Mouse (Mus musculus) hindbrain, embryonic 10.5 days (tissue): ENCODE data around the gene Kif2a. TPM values are rescaled to one million over a fixed set of nuclear protein-coding genes. Genes with fewer than 3 reads are reported as not detected.
A peak's percentile ranks its signal among the peaks of the same experiment; 100 is the strongest.
"Not testable (repeated sequence)": the region's sequence is repeated elsewhere in the genome, so short reads cannot be mapped to it uniquely, and the experiment has no call there.

ENCODE experiments used
- DNase-seq: peaks from one replicate; pipeline ENCODE4 v3.0.0-alpha.2; 2017; ENCODE audit warnings: low spot score
- H3K27ac ChIP-seq: fragments of 300-500 bp; sonication (generic); 2 replicates; pipeline ENCODE4 v1.5.1; 2016; ENCODE audit warnings: mild to moderate bottlenecking, moderate library complexity
- H3K27me3 ChIP-seq: fragments of 300-500 bp; sonication (generic); 2 replicates; pipeline ENCODE4 v1.6.1; 2016; ENCODE audit warnings: mild to moderate bottlenecking; ENCODE audit not compliant: poor library complexity, insufficient read depth, severe bottlenecking
- H3K36me3 ChIP-seq: fragments of 300-500 bp; sonication (generic); 2 replicates; pipeline ENCODE4 v1.6.1; 2016; ENCODE audit warnings: mild to moderate bottlenecking, moderate library complexity
- H3K4me1 ChIP-seq: fragments of 300-500 bp; sonication (generic); replicated peaks from 2 replicates; pipeline ENCODE4 v1.6.1; 2016; ENCODE audit warnings: mild to moderate bottlenecking
- H3K4me3 ChIP-seq: fragments of 300-500 bp; sonication (generic); 2 replicates; pipeline ENCODE4 v1.5.1; 2016; ENCODE audit warnings: mild to moderate bottlenecking, moderate library complexity
- H3K9me3 ChIP-seq: fragments of 300-500 bp; sonication (generic); 2 replicates; pipeline ENCODE4 v1.6.1; 2016; ENCODE audit warnings: mild to moderate bottlenecking, moderate library complexity
- WGBS: fragments of 180-500 bp; shearing (Covaris S2); methylation state at CpG from one replicate; pipeline ENCODE4 v1.1.7; 2016; 5-methylcytosine and 5-hydroxymethylcytosine counted together
- polyA plus RNA-seq: library from polyadenylated mRNA; unstranded; fragments of >200 nt; fragmentation: Nextera tagmentation; extraction: Ambion mirVana; gene quantifications from 2 replicates; pipeline ENCODE4 v1.2.1, GENCODE M21; 2016

The Kif2a gene
- polyA plus RNA-seq, 1 experiment from 2014 or later: 14.4 TPM

GRCm38 (mm10) chr13:107008174-107008573 lies 13.8 kb downstream of the Kif2a start:
- 90% methylated on average over 4 of the region's 4 CpGs for WGBS
- Histone ChIP-seq H3K4me3 (no peak overlapping the region), H3K4me1 (no peaks in the 10 kb centered on the region)

GRCm38 (mm10) chr13:107003211-107003610 lies 18.7 kb downstream of the Kif2a start:
- Histone ChIP-seq H3K27me3 (no peaks in the 10 kb centered on the region), H3K4me3 (no peak overlapping the region)
- 90% methylated on average over 2 of the region's 2 CpGs for WGBS

More at GRCm38 (mm10) chr13:107008174-107008573, 13.8 kb downstream of the Kif2a start:
- Histone ChIP-seq H3K27ac (no peak overlapping the region), H3K27me3 (no peaks in the 10 kb centered on the region), H3K9me3 (no peaks in the 10 kb centered on the region), H3K36me3 (no peaks in the 10 kb centered on the region)
- DNase-seq: no peak

GRCm38 (mm10) chr13:106998671-106999070 lies 23.3 kb downstream of the Kif2a start:
- H3K4me1 ChIP-seq: 0 out of 2 replicates have a peak, but pooled peaks cover 6% of the 10 kb centered on the region
- peaks cover 5% of the 10 kb centered on the region; the same call in 1 of the 2 replicates for H3K36me3 ChIP-seq
- no peak for DNase-seq
- no peaks in the 10 kb centered on the region for H3K27me3 ChIP-seq
- H3K4me3 ChIP-seq: no peak overlapping the region
- 91% methylated on average over 5 of the region's 5 CpGs for WGBS
- no peak overlapping the region for H3K27ac ChIP-seq
- no peaks in the 10 kb centered on the region for H3K9me3 ChIP-seq

More at GRCm38 (mm10) chr13:107003211-107003610, 18.7 kb downstream of the Kif2a start:
- no peaks in the 10 kb centered on the region for H3K4me1 ChIP-seq
- no peak overlapping the region for H3K27ac ChIP-seq
- H3K9me3 ChIP-seq: no peaks in the 10 kb centered on the region
- H3K36me3 ChIP-seq: 0 out of 2 replicates have a peak, but pooled peaks cover 4% of the 10 kb centered on the region
- no peak for DNase-seq

GRCm38 (mm10) chr13:106998026-106998425 lies 23.9 kb downstream of the Kif2a start:
- Histone ChIP-seq H3K4me3 (no peak overlapping the region), H3K36me3 (peaks cover 12% of the 10 kb centered on the region), H3K27ac (no peak overlapping the region), H3K9me3 (no peaks in the 10 kb centered on the region), H3K4me1 (0 out of 2 replicates have a peak, but pooled peaks cover 6% of the 10 kb centered on the region), H3K27me3 (no peaks in the 10 kb centered on the region)
- 92% methylated on average over 2 of the region's 2 CpGs for WGBS
- no peak for DNase-seq

- not testable (repeated sequence) for H3K27me3 ChIP-seq
- 98% methylated on average over 4 of the region's 4 CpGs for WGBS
Observed at GRCm38 (mm10) chr13:106997557-106997956, 24.4 kb downstream of the Kif2a start.

GRCm38 (mm10) chr13:106996891-106997290 lies 25.0 kb downstream of the Kif2a start:
- WGBS: 91% methylated on average over 2 of the region's 2 CpGs
- Histone ChIP-seq H3K4me1 (0 out of 2 replicates have a peak, but pooled peaks cover 6% of the 10 kb centered on the region), H3K4me3 (no peak overlapping the region), H3K36me3 (peaks cover 23% of the 10 kb centered on the region), H3K9me3 (no peaks in the 10 kb centered on the region), H3K27me3 (no peaks in the 10 kb centered on the region), H3K27ac (no peak overlapping the region)
- DNase-seq: no peak

More at GRCm38 (mm10) chr13:106997557-106997956, 24.4 kb downstream of the Kif2a start:
- peaks cover 16% of the 10 kb centered on the region for H3K36me3 ChIP-seq
- not testable (repeated sequence) for DNase-seq, H3K9me3 ChIP-seq, H3K4me3 ChIP-seq, H3K27ac ChIP-seq, H3K4me1 ChIP-seq

GRCm38 (mm10) chr13:106961496-106961895 lies 60.4 kb downstream of the Kif2a start:
- H3K4me1 ChIP-seq: no peaks in the 10 kb centered on the region
- H3K4me3 ChIP-seq: no peak overlapping the region
- 95% methylated on average over 4 of the region's 4 CpGs for WGBS
- DNase-seq: no peak
- H3K9me3 ChIP-seq: no peaks in the 10 kb centered on the region
- peaks cover 83% of the 10 kb centered on the region for H3K36me3 ChIP-seq
- no peak overlapping the region for H3K27ac ChIP-seq
- no peaks in the 10 kb centered on the region for H3K27me3 ChIP-seq

GRCm38 (mm10) chr13:106960557-106960956 lies 61.4 kb downstream of the Kif2a start:
- Histone ChIP-seq H3K27ac (no peak overlapping the region), H3K27me3 (no peaks in the 10 kb centered on the region), H3K4me1 (no peaks in the 10 kb centered on the region), H3K36me3 (peaks cover 86% of the 10 kb centered on the region), H3K4me3 (no peak overlapping the region), H3K9me3 (no peaks in the 10 kb centered on the region)
- 92% methylated on average over 3 of the region's 3 CpGs for WGBS
- DNase-seq: no peak

- H3K4me1 ChIP-seq: no peaks in the 10 kb centered on the region
- H3K9me3 ChIP-seq: no peaks in the 10 kb centered on the region
- no peak overlapping the region for H3K27ac ChIP-seq
- H3K36me3 ChIP-seq: peaks cover 88% of the 10 kb centered on the region
- no peak for DNase-seq
- 94% methylated on average over 3 of the region's 3 CpGs for WGBS
- H3K27me3 ChIP-seq: no peaks in the 10 kb centered on the region
- no peak overlapping the region for H3K4me3 ChIP-seq
Observed at GRCm38 (mm10) chr13:106958286-106958685, 63.6 kb downstream of the Kif2a start.

- no peak for DNase-seq
- Histone ChIP-seq H3K36me3 (peaks cover 88% of the 10 kb centered on the region), H3K9me3 (no peaks in the 10 kb centered on the region), H3K4me3 (no peak overlapping the region), H3K27ac (no peak overlapping the region), H3K27me3 (no peaks in the 10 kb centered on the region), H3K4me1 (no peaks in the 10 kb centered on the region)
- 93% methylated on average over 4 of the region's 4 CpGs for WGBS
Observed at GRCm38 (mm10) chr13:106957554-106957953, 64.4 kb downstream of the Kif2a start.

GRCm38 (mm10) chr13:106954880-106955279 lies 67.0 kb downstream of the Kif2a start:
- WGBS: 95% methylated on average over 3 of the region's 3 CpGs
- Histone ChIP-seq H3K4me1 (no peaks in the 10 kb centered on the region), H3K27ac (no peak overlapping the region), H3K4me3 (no peak overlapping the region), H3K36me3 (peaks cover 89% of the 10 kb centered on the region), H3K9me3 (no peaks in the 10 kb centered on the region), H3K27me3 (no peaks in the 10 kb centered on the region)
- no peak for DNase-seq

- 8% methylated on average over 6 of the region's 6 CpGs for WGBS
- Histone ChIP-seq H3K27ac (peak overlapping the region; percentile 93), H3K9me3 (no peaks in the 10 kb centered on the region), H3K36me3 (peaks cover 37% of the 10 kb centered on the region), H3K27me3 (no peaks in the 10 kb centered on the region), H3K4me1 (peaks cover 12% of the 10 kb centered on the region), H3K4me3 (peak overlapping the region; percentile 77)
- DNase-seq: no peak
Observed at GRCm38 (mm10) chr13:106947583-106947982, 74.3 kb downstream of the Kif2a start.

GRCm38 (mm10) chr13:106946594-106947540 lies 75.1 kb downstream of the Kif2a start, which contains the start of gene Dimt1:
TSS of gene Dimt1 (plus strand) at chr13:106947127.
- Histone ChIP-seq H3K27ac (peak within 1 kb of the TSS; percentile 93), H3K36me3 (peaks cover 29% of the 10 kb centered on the region), H3K4me1 (peaks cover 12% of the 10 kb centered on the region), H3K4me3 (peak within 1 kb of the TSS; percentile 77), H3K9me3 (no peaks in the 10 kb centered on the region), H3K27me3 (no peaks in the 10 kb centered on the region)
- DNase-seq: peak; percentile 95
- under 1% methylated on average over 68 of the region's 68 CpGs for WGBS
